Mouse (Mus musculus): ENCODE data around the gene Ip6k1.

Ip6k1 gene

GRCm38 (mm10) chr9:108072481-108072924 is 70.2 kb downstream of the Ip6k1 start:
- Histone ChIP-seq H3K36me3 (ENCODE audit: control insufficient read depth, insufficient read depth, low read length, poor library complexity, severe bottlenecking) (peaks cover 2% of the 10 kb centered on the region), H3K27me3 (ENCODE audit: control insufficient read depth, insufficient read depth, low read length, poor library complexity, severe bottlenecking) (no peaks in the 10 kb centered on the region)
- no peak for DNase-seq (ENCODE audit: low read depth, low spot score)

GRCm38 (mm10) chr9:108073141-108073930 is 71.0 kb downstream of the Ip6k1 start:
- no peak for DNase-seq (ENCODE audit: low read depth, low spot score)
- no peaks in the 10 kb centered on the region for H3K27me3 ChIP-seq (ENCODE audit: control insufficient read depth, insufficient read depth, low read length, poor library complexity, severe bottlenecking)
- peaks cover 2% of the 10 kb centered on the region for H3K36me3 ChIP-seq (ENCODE audit: control insufficient read depth, insufficient read depth, low read length, poor library complexity, severe bottlenecking)

GRCm38 (mm10) chr9:108080168-108080567 is 77.9 kb downstream of the Ip6k1 start, which contains the start of gene Mst1:
Gene Mst1, plus strand, starts transcription at chr9:108080436.
- Histone ChIP-seq H3K27me3 (ENCODE audit: control insufficient read depth, insufficient read depth, low read length, poor library complexity, severe bottlenecking) (no peaks in the 10 kb centered on the region), H3K36me3 (ENCODE audit: control insufficient read depth, insufficient read depth, low read length, poor library complexity, severe bottlenecking) (peaks cover 4% of the 10 kb centered on the region)
- no peak for DNase-seq (ENCODE audit: low read depth, low spot score)

- H3K36me3 ChIP-seq (ENCODE audit: control insufficient read depth, insufficient read depth, low read length, poor library complexity, severe bottlenecking) = peaks cover 12% of the 10 kb centered on the region
- DNase-seq (ENCODE audit: low read depth, low spot score) = peak; percentile 38
- H3K27me3 ChIP-seq (ENCODE audit: control insufficient read depth, insufficient read depth, low read length, poor library complexity, severe bottlenecking) = no peaks in the 10 kb centered on the region
Observed at GRCm38 (mm10) chr9:108082549-108082948, 80.2 kb downstream of the Ip6k1 start.

- peaks cover 15% of the 10 kb centered on the region for H3K36me3 ChIP-seq (ENCODE audit: control insufficient read depth, insufficient read depth, low read length, poor library complexity, severe bottlenecking)
- DNase-seq (ENCODE audit: low read depth, low spot score) = peak; percentile 56
- no peaks in the 10 kb centered on the region for H3K27me3 ChIP-seq (ENCODE audit: control insufficient read depth, insufficient read depth, low read length, poor library complexity, severe bottlenecking)
Observed at GRCm38 (mm10) chr9:108082988-108083431, 80.7 kb downstream of the Ip6k1 start, which contains the start of gene Rnf123. Gene Rnf123, minus strand, starts transcription at chr9:108083346.

GRCm38 (mm10) chr9:108083561-108083960 is 81.3 kb downstream of the Ip6k1 start:
- no peaks in the 10 kb centered on the region for H3K27me3 ChIP-seq (ENCODE audit: control insufficient read depth, insufficient read depth, low read length, poor library complexity, severe bottlenecking)
- no peak for DNase-seq (ENCODE audit: low read depth, low spot score)

GRCm38 (mm10) chr9:108085261-108085660 is 83.0 kb downstream of the Ip6k1 start:
- H3K36me3 ChIP-seq (ENCODE audit: control insufficient read depth, insufficient read depth, low read length, poor library complexity, severe bottlenecking) = peaks cover 20% of the 10 kb centered on the region
- H3K27me3 ChIP-seq (ENCODE audit: control insufficient read depth, insufficient read depth, low read length, poor library complexity, severe bottlenecking) = no peaks in the 10 kb centered on the region
- no peak for DNase-seq (ENCODE audit: low read depth, low spot score)

More at GRCm38 (mm10) chr9:108083561-108083960, 81.3 kb downstream of the Ip6k1 start:
- H3K36me3 ChIP-seq (ENCODE audit: control insufficient read depth, insufficient read depth, low read length, poor library complexity, severe bottlenecking) = peaks cover 18% of the 10 kb centered on the region

- Histone ChIP-seq H3K36me3 (ENCODE audit: control insufficient read depth, insufficient read depth, low read length, poor library complexity, severe bottlenecking) (peaks cover 16% of the 10 kb centered on the region), H3K27me3 (ENCODE audit: control insufficient read depth, insufficient read depth, low read length, poor library complexity, severe bottlenecking) (no peaks in the 10 kb centered on the region)
- no peak for DNase-seq (ENCODE audit: low read depth, low spot score)
Observed at GRCm38 (mm10) chr9:108090611-108091120, 88.4 kb downstream of the Ip6k1 start.

GRCm38 (mm10) chr9:108093586-108093985 is 91.3 kb downstream of the Ip6k1 start:
- no peaks in the 10 kb centered on the region for H3K27me3 ChIP-seq (ENCODE audit: control insufficient read depth, insufficient read depth, low read length, poor library complexity, severe bottlenecking)
- DNase-seq (ENCODE audit: low read depth, low spot score) = no peak
- H3K36me3 ChIP-seq (ENCODE audit: control insufficient read depth, insufficient read depth, low read length, poor library complexity, severe bottlenecking) = peaks cover 4% of the 10 kb centered on the region

- peak; percentile 96 for DNase-seq (ENCODE audit: low read depth, low spot score)
- H3K27me3 ChIP-seq (ENCODE audit: control insufficient read depth, insufficient read depth, low read length, poor library complexity, severe bottlenecking) = no peaks in the 10 kb centered on the region
- peaks cover 4% of the 10 kb centered on the region for H3K36me3 ChIP-seq (ENCODE audit: control insufficient read depth, insufficient read depth, low read length, poor library complexity, severe bottlenecking)
Observed at GRCm38 (mm10) chr9:108094184-108094941, 92.1 kb downstream of the Ip6k1 start, which contains the start of gene Apeh. Gene Apeh, minus strand, starts transcription at chr9:108094606.

GRCm38 (mm10) chr9:108094998-108095411 is 92.7 kb downstream of the Ip6k1 start:
- peaks cover 2% of the 10 kb centered on the region; the same call in 1 of the 2 replicates for H3K36me3 ChIP-seq (ENCODE audit: control insufficient read depth, insufficient read depth, low read length, poor library complexity, severe bottlenecking)
- H3K27me3 ChIP-seq (ENCODE audit: control insufficient read depth, insufficient read depth, low read length, poor library complexity, severe bottlenecking) = no peaks in the 10 kb centered on the region
- peak; percentile 31 for DNase-seq (ENCODE audit: low read depth, low spot score)

- peak; percentile 81 for DNase-seq (ENCODE audit: low read depth, low spot score)
- Histone ChIP-seq H3K36me3 (ENCODE audit: control insufficient read depth, insufficient read depth, low read length, poor library complexity, severe bottlenecking) (peaks cover 2% of the 10 kb centered on the region; the same call in 1 of the 2 replicates), H3K27me3 (ENCODE audit: control insufficient read depth, insufficient read depth, low read length, poor library complexity, severe bottlenecking) (no peaks in the 10 kb centered on the region)
Observed at GRCm38 (mm10) chr9:108095518-108095917, 93.2 kb downstream of the Ip6k1 start.

GRCm38 (mm10) chr9:108095949-108096712 is 93.8 kb downstream of the Ip6k1 start:
- peaks cover 2% of the 10 kb centered on the region; the same call in 1 of the 2 replicates for H3K36me3 ChIP-seq (ENCODE audit: control insufficient read depth, insufficient read depth, low read length, poor library complexity, severe bottlenecking)
- DNase-seq (ENCODE audit: low read depth, low spot score) = no peak

More at GRCm38 (mm10) chr9:108095949-108096712, 93.8 kb downstream of the Ip6k1 start:
- no peaks in the 10 kb centered on the region for H3K27me3 ChIP-seq (ENCODE audit: control insufficient read depth, insufficient read depth, low read length, poor library complexity, severe bottlenecking)

Measured in splenic B cell, adult 2 months (primary cell).